Mouse (Mus musculus) brain, embryonic 14.5 days (tissue): ENCODE data around the gene Tnrc6c.

Experiments
- CTCF ChIP-seq: fragments of 200-500 bp; IDR thresholded peaks from 2 replicates; pipeline ENCODE4 v1.5.1; 2012; ENCODE audit warnings: inconsistent platforms, mild to moderate bottlenecking, moderate library complexity, borderline replicate concordance; ENCODE audit not compliant: insufficient read depth, insufficient read length; ENCODE audit errors: extremely low read depth
- POLR2A ChIP-seq: fragments of 200-500 bp; IDR thresholded peaks from 2 replicates; pipeline ENCODE4 v1.6.1; 2012; ENCODE audit warnings: mild to moderate bottlenecking, inconsistent platforms, borderline replicate concordance; ENCODE audit not compliant: poor library complexity, insufficient read depth, insufficient read length, severe bottlenecking; ENCODE audit errors: extremely low read depth

DNA sequence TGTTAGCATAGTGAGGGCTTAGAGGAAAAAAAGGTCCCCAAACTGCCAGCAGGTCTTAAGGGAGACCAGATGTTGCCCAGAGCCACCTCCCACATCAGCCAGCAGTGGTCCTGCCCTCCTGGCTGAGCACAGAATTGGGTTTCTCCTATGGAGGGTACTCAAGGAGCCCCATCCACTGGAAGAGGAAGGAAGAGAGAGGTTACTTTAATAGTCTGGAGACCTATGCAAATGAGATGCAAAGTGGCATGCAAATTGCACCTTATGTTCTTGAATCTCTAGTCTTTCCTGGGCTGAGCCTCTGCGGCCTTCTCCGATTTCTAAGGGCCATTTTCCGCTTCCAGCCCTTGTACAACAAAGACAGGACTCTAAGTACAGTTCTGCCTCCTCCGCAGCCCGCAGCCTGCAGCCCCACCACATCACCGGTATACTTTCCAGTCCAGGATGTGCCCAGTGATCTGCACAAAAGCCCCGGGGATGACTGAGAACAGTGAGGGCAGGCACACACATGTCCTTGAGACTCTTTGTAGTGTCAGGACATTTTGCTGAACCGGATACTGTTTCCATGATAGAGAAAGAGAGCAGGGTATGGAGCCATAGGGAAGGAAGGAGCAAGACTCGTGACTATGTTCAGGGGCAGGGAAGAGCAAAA lies 45.8 kb upstream of the Tnrc6c start:
- TF ChIP-seq CTCF (no peak), POLR2A (no peak)
